Mouse (Mus musculus) embryonic facial prominence, embryonic 13.5 days (tissue): Measurements from ENCODE around the gene Tubb2a. TPM values are rescaled to one million over a fixed set of nuclear protein-coding genes. Genes with fewer than 3 reads are reported as not detected.
A peak's percentile ranks its signal among the peaks of the same experiment; 100 is the strongest.

Experiments used
- ATAC-seq: fragments of 200-750 bp; cut with Nextera tagmentation; 2 replicates; pipeline ENCODE4 v1.8.0; 2017; ENCODE audit warnings: low read depth; ENCODE audit not compliant: insufficient number of reproducible peaks, insufficient read depth, low FRiP score, low TSS enrichment
- H3K27ac ChIP-seq: fragments of 300-500 bp; sonication (generic); 2 replicates; pipeline ENCODE4 v1.5.1; 2015; ENCODE audit warnings: moderate library complexity, mild to moderate bottlenecking, inconsistent platforms
- H3K27me3 ChIP-seq: fragments of 300-500 bp; sonication (generic); 2 replicates; pipeline ENCODE4 v1.6.1; 2015; ENCODE audit warnings: mild to moderate bottlenecking, inconsistent platforms
- H3K36me3 ChIP-seq: fragments of 300-500 bp; sonication (generic); 2 replicates; pipeline ENCODE4 v1.6.1; 2015; ENCODE audit warnings: mild to moderate bottlenecking, inconsistent platforms
- H3K4me1 ChIP-seq: fragments of 300-500 bp; sonication (generic); 2 replicates; pipeline ENCODE4 v1.6.1; 2015; ENCODE audit warnings: inconsistent platforms
- H3K4me2 ChIP-seq: fragments of 300-500 bp; sonication (generic); 2 replicates; pipeline ENCODE4 v1.6.1; 2015; ENCODE audit warnings: moderate library complexity, mild to moderate bottlenecking, inconsistent platforms
- H3K4me3 ChIP-seq: fragments of 300-500 bp; sonication (generic); 2 replicates; pipeline ENCODE4 v1.5.1; 2015; ENCODE audit warnings: mild to moderate bottlenecking, inconsistent platforms
- H3K9ac ChIP-seq: fragments of 300-500 bp; sonication (generic); 2 replicates; pipeline ENCODE4 v1.6.1; 2015; ENCODE audit warnings: mild to moderate bottlenecking, inconsistent platforms
- H3K9me3 ChIP-seq: fragments of 300-500 bp; sonication (generic); 2 replicates; pipeline ENCODE4 v1.6.1; 2016; ENCODE audit warnings: inconsistent platforms
- WGBS: fragments of 180-500 bp; shearing (Covaris S2); methylation state at CpG from one replicate; pipeline ENCODE4 v1.1.7; 2015; ENCODE audit warnings: mixed read lengths; 5-methylcytosine and 5-hydroxymethylcytosine counted together
- polyA plus RNA-seq: library from polyadenylated mRNA; unstranded; fragments of >200 nt; fragmentation: Nextera tagmentation; extraction: Ambion mirVana; gene quantifications from 2 replicates; pipeline ENCODE4 v1.2.1, GENCODE M21; 2015

Gene Tubb2a
- polyA plus RNA-seq, 1 experiment from 2014 or later: 136 TPM

GRCm38 (mm10) chr13:34045511-34046249 is 32.1 kb downstream of the Tubb2a start:
- Histone ChIP-seq H3K27me3 (no peaks in the 10 kb centered on the region), H3K27ac (no peak overlapping the region), H3K9me3 (no peaks in the 10 kb centered on the region), H3K4me1 (peaks cover 4% of the 10 kb centered on the region; the same call in 1 of the 2 replicates), H3K4me2 (no peak overlapping the region), H3K9ac (no peak overlapping the region), H3K36me3 (peaks cover 25% of the 10 kb centered on the region), H3K4me3 (no peak overlapping the region)
- no peak for ATAC-seq
- WGBS: 68% methylated on average over 5 of the region's 5 CpGs

GRCm38 (mm10) chr13:34043716-34044393 is 34.0 kb downstream of the Tubb2a start:
- Histone ChIP-seq H3K4me3 (no peak overlapping the region), H3K27ac (no peak overlapping the region), H3K9ac (no peak overlapping the region), H3K36me3 (peaks cover 13% of the 10 kb centered on the region), H3K4me2 (no peak overlapping the region), H3K9me3 (no peaks in the 10 kb centered on the region; the same call in 1 of the 2 replicates), H3K4me1 (peaks cover 7% of the 10 kb centered on the region), H3K27me3 (no peaks in the 10 kb centered on the region)
- ATAC-seq: no peak
- 79% methylated on average over 7 of the region's 7 CpGs for WGBS

GRCm38 (mm10) chr13:34040091-34040490 is 37.7 kb downstream of the Tubb2a start:
- Histone ChIP-seq H3K9me3 (no peaks in the 10 kb centered on the region; the same call in 1 of the 2 replicates), H3K9ac (no peak overlapping the region), H3K4me1 (peaks cover 14% of the 10 kb centered on the region), H3K4me3 (no peak overlapping the region), H3K27ac (no peak overlapping the region), H3K4me2 (no peak overlapping the region), H3K27me3 (no peaks in the 10 kb centered on the region), H3K36me3 (no peaks in the 10 kb centered on the region)
- 84% methylated on average over 3 of the region's 3 CpGs for WGBS
- ATAC-seq: no peak

- peak overlapping the region; percentile 75 for H3K4me3 ChIP-seq
- peak overlapping the region; percentile 58 for H3K9ac ChIP-seq
- H3K9me3 ChIP-seq: no peaks in the 10 kb centered on the region; the same call in 1 of the 2 replicates
- peak overlapping the region; percentile 78 for H3K4me2 ChIP-seq
- 24% methylated on average over 8 of the region's 8 CpGs for WGBS
- ATAC-seq: no peak
- H3K4me1 ChIP-seq: peaks cover 14% of the 10 kb centered on the region
- no peak overlapping the region for H3K27ac ChIP-seq
- H3K27me3 ChIP-seq: no peaks in the 10 kb centered on the region
- H3K36me3 ChIP-seq: peaks cover 3% of the 10 kb centered on the region
These were observed 38.9 kb downstream of the Tubb2a start for GRCm38 (mm10) chr13:34038901-34039341.

GRCm38 (mm10) chr13:34038056-34038432 is 39.8 kb downstream of the Tubb2a start:
- Histone ChIP-seq H3K27ac (peak overlapping the region; percentile 83), H3K9me3 (no peaks in the 10 kb centered on the region; the same call in 1 of the 2 replicates), H3K4me2 (peak overlapping the region; percentile 78), H3K9ac (peak overlapping the region; percentile 87), H3K4me3 (peak overlapping the region; percentile 75), H3K27me3 (no peaks in the 10 kb centered on the region), H3K4me1 (peaks cover 14% of the 10 kb centered on the region), H3K36me3 (peaks cover 11% of the 10 kb centered on the region)
- 34% methylated on average over 5 of the region's 5 CpGs for WGBS
- ATAC-seq: no peak

- peaks cover 17% of the 10 kb centered on the region for H3K36me3 ChIP-seq
- peak within 1 kb of the TSS; percentile 78 for H3K4me2 ChIP-seq
- no peaks in the 10 kb centered on the region; the same call in 1 of the 2 replicates for H3K9me3 ChIP-seq
- peaks cover 14% of the 10 kb centered on the region for H3K4me1 ChIP-seq
- peak within 1 kb of the TSS; percentile 87 for H3K9ac ChIP-seq
- under 1% methylated on average over 37 of the region's 37 CpGs for WGBS
- peak within 1 kb of the TSS; percentile 75 for H3K4me3 ChIP-seq
- H3K27ac ChIP-seq: peak within 1 kb of the TSS; percentile 83
- H3K27me3 ChIP-seq: no peaks in the 10 kb centered on the region
- peak; percentile 89 for ATAC-seq
These were observed 40.4 kb downstream of the Tubb2a start, which contains the start of gene Bphl for GRCm38 (mm10) chr13:34037172-34038055. Gene Bphl (plus strand): TSS chr13:34037597.

- Histone ChIP-seq H3K4me2 (no peak overlapping the region), H3K4me1 (peaks cover 14% of the 10 kb centered on the region), H3K9me3 (no peaks in the 10 kb centered on the region; the same call in 1 of the 2 replicates), H3K27ac (no peak overlapping the region), H3K9ac (no peak overlapping the region), H3K4me3 (no peak overlapping the region), H3K36me3 (peaks cover 22% of the 10 kb centered on the region), H3K27me3 (no peaks in the 10 kb centered on the region)
- WGBS: 86% methylated on average over 5 of the region's 5 CpGs
- no peak for ATAC-seq
These were observed 41.1 kb downstream of the Tubb2a start for GRCm38 (mm10) chr13:34036726-34037125.

GRCm38 (mm10) chr13:34035424-34035823 is 42.4 kb downstream of the Tubb2a start:
- WGBS: 84% methylated on average over 3 of the region's 3 CpGs
- Histone ChIP-seq H3K27ac (no peak overlapping the region), H3K4me2 (no peak overlapping the region), H3K9ac (no peak overlapping the region), H3K27me3 (no peaks in the 10 kb centered on the region), H3K36me3 (peaks cover 27% of the 10 kb centered on the region), H3K4me3 (no peak overlapping the region), H3K9me3 (no peaks in the 10 kb centered on the region; the same call in 1 of the 2 replicates), H3K4me1 (peaks cover 14% of the 10 kb centered on the region)
- ATAC-seq: no peak

GRCm38 (mm10) chr13:34032041-34032440 is 45.8 kb downstream of the Tubb2a start:
- no peak overlapping the region for H3K9ac ChIP-seq
- no peaks in the 10 kb centered on the region for H3K9me3 ChIP-seq
- H3K4me1 ChIP-seq: peaks cover 2% of the 10 kb centered on the region; the same call in 1 of the 2 replicates
- peaks cover 46% of the 10 kb centered on the region for H3K36me3 ChIP-seq
- H3K27ac ChIP-seq: no peak overlapping the region
- H3K27me3 ChIP-seq: no peaks in the 10 kb centered on the region
- no peak overlapping the region for H3K4me3 ChIP-seq
- H3K4me2 ChIP-seq: no peak overlapping the region
- WGBS: 79% methylated on average over 2 of the region's 2 CpGs
- ATAC-seq: no peak
